Mouse (Mus musculus): ENCODE results near the gene Cebpg. TPM values are rescaled to one million over a fixed set of nuclear protein-coding genes. Genes with fewer than 3 reads are reported as not detected.

The Cebpg gene
- polyA plus RNA-seq, 1 experiment: 25.1 TPM

DNA sequence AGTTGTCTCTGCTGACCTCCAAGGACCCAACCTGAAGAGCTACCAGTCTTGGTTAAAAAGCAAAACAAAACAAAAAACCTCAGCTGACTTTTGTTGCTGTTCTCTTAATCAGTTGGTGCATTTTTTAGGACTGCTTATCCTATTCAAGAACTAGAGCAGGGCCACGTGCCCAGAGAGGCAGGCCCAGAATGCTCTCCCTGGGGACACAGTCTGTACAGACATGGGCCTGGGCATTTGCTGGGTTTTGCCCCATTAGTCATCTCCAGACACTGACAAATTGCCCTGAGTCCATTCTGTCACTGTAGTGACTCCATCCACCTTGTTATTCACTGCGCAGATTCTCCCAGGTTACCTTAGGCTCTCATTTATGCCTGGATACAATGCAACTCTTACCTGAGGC, 41.1 kb downstream of the Cebpg start:
- TF ChIP-seq POLR2A (IDR thresholded peaks at IDR 0.05; ENCODE audit: borderline replicate concordance, insufficient read depth, low read length): no peak
- no peak for TF ChIP-seq CTCF (IDR thresholded peaks at IDR 0.05; ENCODE audit: borderline replicate concordance, insufficient read depth, low read depth, low read length)
- Histone ChIP-seq H3K27me3 (ENCODE audit: control insufficient read depth, insufficient read depth, low read length) (no peaks in the 10 kb centered on the region), H3K27ac (ENCODE audit: insufficient read depth, low read length) (no peak overlapping the region), H3K4me1 (ENCODE audit: control insufficient read depth, insufficient read depth, low read length) (no peaks in the 10 kb centered on the region), H3K4me3 (replicated peaks; ENCODE audit: insufficient read depth, low read depth, low read length) (no peak overlapping the region)
- DNase-seq: no peak
- WGBS: 64% methylated on average over 2 of the region's 2 CpGs

DNA sequence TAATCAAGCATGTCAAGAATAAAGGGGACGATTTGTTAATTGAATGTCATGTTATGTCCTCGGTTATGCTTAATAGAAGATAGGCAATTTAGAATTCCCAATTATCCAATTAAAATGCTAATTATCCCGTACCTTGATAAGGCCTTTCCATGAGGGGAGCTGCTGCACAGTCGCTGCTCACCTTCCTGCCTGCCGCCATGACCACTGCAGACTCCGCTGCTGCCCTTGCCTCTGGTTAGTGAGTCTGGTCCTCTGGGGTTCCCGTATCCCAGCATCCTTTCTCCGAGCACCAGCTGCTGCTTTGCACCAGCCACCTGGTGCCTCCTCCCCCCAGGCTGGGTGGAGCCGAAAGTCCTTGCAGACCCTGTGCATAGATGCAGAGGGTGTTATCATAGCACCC, 43.1 kb downstream of the Cebpg start:
- H3K27ac ChIP-seq (ENCODE audit: insufficient read depth, low read length): no peak overlapping the region
- H3K27me3 ChIP-seq (ENCODE audit: control insufficient read depth, insufficient read depth, low read length): no peaks in the 10 kb centered on the region
- WGBS: 44% methylated on average over 9 of the region's 9 CpGs
- H3K4me1 ChIP-seq (ENCODE audit: control insufficient read depth, insufficient read depth, low read length): no peaks in the 10 kb centered on the region
- DNase-seq: no peak
- H3K4me3 ChIP-seq (replicated peaks; ENCODE audit: insufficient read depth, low read depth, low read length): no peak overlapping the region
- no peak for TF ChIP-seq CTCF (IDR thresholded peaks at IDR 0.05; ENCODE audit: borderline replicate concordance, insufficient read depth, low read depth, low read length)
- TF ChIP-seq POLR2A (IDR thresholded peaks at IDR 0.05; ENCODE audit: borderline replicate concordance, insufficient read depth, low read length): no peak

DNA sequence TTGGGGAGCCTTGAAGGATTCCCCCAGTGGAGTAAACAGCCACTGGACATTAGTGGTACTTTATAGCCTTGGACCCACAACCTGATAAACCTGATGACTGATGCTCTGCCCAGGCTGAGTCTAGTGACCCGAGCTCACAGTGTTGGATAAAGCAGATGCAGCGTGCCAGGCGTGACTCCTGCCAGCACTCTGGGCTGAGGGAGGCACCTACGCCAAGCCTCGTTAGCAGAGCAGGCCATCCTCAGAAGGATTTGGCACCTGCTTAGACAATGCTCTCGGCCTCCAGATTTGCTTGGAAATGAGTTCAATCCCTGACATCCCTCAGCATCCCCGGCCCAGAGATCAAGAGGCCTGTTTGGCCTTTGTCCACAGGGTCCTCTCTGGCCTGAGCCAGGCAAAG, 49.7 kb downstream of the Cebpg start:
- no peak overlapping the region for H3K27ac ChIP-seq (ENCODE audit: insufficient read depth, low read length)
- TF ChIP-seq CTCF (IDR thresholded peaks at IDR 0.05; ENCODE audit: borderline replicate concordance, insufficient read depth, low read depth, low read length) (no peak), POLR2A (IDR thresholded peaks at IDR 0.05; ENCODE audit: borderline replicate concordance, insufficient read depth, low read length) (no peak)
- no peak overlapping the region for H3K4me3 ChIP-seq (replicated peaks; ENCODE audit: insufficient read depth, low read depth, low read length)
- H3K27me3 ChIP-seq (ENCODE audit: control insufficient read depth, insufficient read depth, low read length): no peaks in the 10 kb centered on the region
- DNase-seq: no peak
- H3K4me1 ChIP-seq (ENCODE audit: control insufficient read depth, insufficient read depth, low read length): no peaks in the 10 kb centered on the region
- WGBS: 25% methylated on average over 7 of the region's 7 CpGs

DNA sequence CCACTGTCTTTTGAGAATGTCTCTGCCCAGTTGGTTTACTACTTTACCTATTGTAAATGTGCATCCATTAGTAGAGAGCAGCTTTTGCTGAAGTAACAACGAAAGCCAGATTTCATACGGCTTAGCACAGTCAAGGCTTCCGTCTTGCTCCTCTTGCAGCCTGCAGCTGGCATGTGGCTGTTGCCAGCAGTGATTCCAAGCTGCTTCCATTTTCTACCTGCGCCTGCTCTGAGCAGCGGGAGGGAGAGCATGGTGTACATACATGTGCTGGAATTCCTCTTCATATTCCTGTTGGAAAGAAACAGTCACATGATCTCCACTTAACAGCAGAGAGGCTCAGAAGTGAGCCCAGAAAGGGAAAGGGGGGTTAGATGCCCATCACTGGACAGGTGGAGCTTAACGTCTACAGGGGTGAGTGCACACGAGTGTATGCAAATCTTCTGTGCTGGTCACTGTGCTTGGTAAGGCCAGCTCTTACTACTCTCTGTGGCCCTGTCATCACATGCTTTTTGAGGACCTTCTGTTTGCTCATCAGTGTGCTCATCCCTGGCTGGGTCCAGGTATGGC, 53.1 kb downstream of the Cebpg start:
- Histone ChIP-seq H3K4me3 (replicated peaks; ENCODE audit: insufficient read depth, low read depth, low read length) (no peak overlapping the region), H3K27me3 (ENCODE audit: control insufficient read depth, insufficient read depth, low read length) (no peaks in the 10 kb centered on the region), H3K4me1 (ENCODE audit: control insufficient read depth, insufficient read depth, low read length) (no peaks in the 10 kb centered on the region), H3K27ac (ENCODE audit: insufficient read depth, low read length) (no peak overlapping the region)
- no peak for DNase-seq
- no peak for TF ChIP-seq CTCF (IDR thresholded peaks at IDR 0.05; ENCODE audit: borderline replicate concordance, insufficient read depth, low read depth, low read length)
- TF ChIP-seq POLR2A (IDR thresholded peaks at IDR 0.05; ENCODE audit: borderline replicate concordance, insufficient read depth, low read length): no peak
- 37% methylated on average over 7 of the region's 7 CpGs for WGBS

DNA sequence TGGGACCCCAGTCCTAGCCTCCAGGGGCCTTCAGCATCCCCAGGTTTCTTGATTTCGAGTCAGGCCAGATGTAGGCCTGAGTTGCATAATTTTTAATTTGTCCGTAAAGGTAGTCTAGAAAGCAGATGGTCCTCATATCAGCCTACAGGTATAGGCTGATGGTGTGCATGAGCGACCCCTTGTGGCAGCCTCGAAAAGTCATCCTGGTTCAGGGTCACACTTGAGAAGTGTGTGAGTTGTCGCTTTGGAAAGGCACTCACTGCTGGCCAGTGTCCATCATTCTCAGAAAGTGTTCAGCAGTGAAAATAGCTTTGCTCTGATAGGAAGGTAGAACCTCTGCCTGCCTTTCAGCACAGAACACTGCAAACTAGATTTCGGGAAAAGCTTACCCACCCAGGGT, 55.5 kb downstream of the Cebpg start:
- peak; percentile 16 to 23 for DNase-seq
- Histone ChIP-seq H3K27ac (ENCODE audit: insufficient read depth, low read length) (no peak overlapping the region), H3K4me1 (ENCODE audit: control insufficient read depth, insufficient read depth, low read length) (no peaks in the 10 kb centered on the region), H3K4me3 (replicated peaks; ENCODE audit: insufficient read depth, low read depth, low read length) (no peak overlapping the region), H3K27me3 (ENCODE audit: control insufficient read depth, insufficient read depth, low read length) (no peaks in the 10 kb centered on the region)
- WGBS: 29% methylated on average over 6 of the region's 6 CpGs
- TF ChIP-seq POLR2A (IDR thresholded peaks at IDR 0.05; ENCODE audit: borderline replicate concordance, insufficient read depth, low read length) (no peak), CTCF (IDR thresholded peaks at IDR 0.05; ENCODE audit: borderline replicate concordance, insufficient read depth, low read depth, low read length) (peak; percentile 67; the same call in 1 of the 2 replicates)

Other genes starting within 250 kb of the Cebpg start
- gene Chst8, start 243.9 kb downstream of the Cebpg start, polyA plus RNA-seq (2012; rRNA removed): 29.5 and 30.1 TPM in 2 replicates
- 55.1 and 58.7 TPM in 2 replicates for gene Pepd, start 144.2 kb downstream of the Cebpg start, polyA plus RNA-seq (2012; rRNA removed)
- gene Cebpa, start 62.7 kb upstream of the Cebpg start, polyA plus RNA-seq (2012; rRNA removed): 4.8 and 5.0 TPM in 2 replicates
- gene Slc7a10, start 129.8 kb upstream of the Cebpg start, polyA plus RNA-seq (2012; rRNA removed): 91.3 and 100 TPM in 2 replicates
- 62.9 and 64.7 TPM in 2 replicates for gene Lrp3, start 158.9 kb upstream of the Cebpg start, polyA plus RNA-seq (2012; rRNA removed)